Mouse (Mus musculus) midbrain, embryonic 16.5 days (tissue): Measurements from ENCODE around the gene Cdkn2b. TPM values are rescaled to one million over a fixed set of nuclear protein-coding genes. Genes with fewer than 3 reads are reported as not detected.

Experiments
- ATAC-seq: fragments of 200-750 bp; cut with Nextera tagmentation; 2 replicates; pipeline ENCODE4 v1.8.0; 2017; ENCODE audit warnings: moderate TSS enrichment
- H3K27ac ChIP-seq: fragments of 300-500 bp; sonication (generic); 2 replicates; pipeline ENCODE4 v1.5.1; 2014; ENCODE audit warnings: mild to moderate bottlenecking, low read length, mixed read lengths
- H3K27me3 ChIP-seq: fragments of 300-500 bp; sonication (generic); 2 replicates; pipeline ENCODE4 v1.6.1; 2014; ENCODE audit warnings: low read depth, low read length, mixed read lengths; ENCODE audit not compliant: control insufficient read depth, insufficient read depth
- H3K36me3 ChIP-seq: fragments of 300-500 bp; sonication (generic); 2 replicates; pipeline ENCODE4 v1.6.1; 2014; ENCODE audit warnings: mild to moderate bottlenecking, low read length, moderate library complexity, mixed read lengths; ENCODE audit not compliant: control insufficient read depth, insufficient read depth
- H3K4me1 ChIP-seq: fragments of 300-500 bp; sonication (generic); 2 replicates; pipeline ENCODE4 v1.6.1; 2014; ENCODE audit warnings: mild to moderate bottlenecking, low read length, mixed read lengths; ENCODE audit not compliant: control insufficient read depth, insufficient read depth
- H3K4me2 ChIP-seq: fragments of 300-500 bp; sonication (generic); 2 replicates; pipeline ENCODE4 v1.6.1; 2014; ENCODE audit warnings: mild to moderate bottlenecking, low read length, mixed read lengths
- H3K4me3 ChIP-seq: fragments of 300-500 bp; sonication (generic); 2 replicates; pipeline ENCODE4 v1.5.1; 2014; ENCODE audit warnings: low read depth, mild to moderate bottlenecking, low read length, moderate library complexity, mixed read lengths
- H3K9ac ChIP-seq: fragments of 300-500 bp; sonication (generic); 2 replicates; pipeline ENCODE4 v1.6.1; 2014; ENCODE audit warnings: low read depth, low read length, mixed read lengths
- H3K9me3 ChIP-seq: fragments of 300-500 bp; sonication (generic); replicated peaks from 2 replicates; pipeline ENCODE4 v1.6.1; 2014; ENCODE audit warnings: mild to moderate bottlenecking, low read length, mixed read lengths; ENCODE audit not compliant: control insufficient read depth, poor library complexity, severe bottlenecking
- WGBS: fragments of 180-500 bp; shearing (Covaris S2); extraction: QIAGEN DNeasy Blood & Tissue Kit; methylation state at CpG from one replicate; pipeline ENCODE4 v1.1.7; 2014; 5-methylcytosine and 5-hydroxymethylcytosine counted together
- polyA plus RNA-seq: library from polyadenylated mRNA; unstranded; fragments of >200 nt; fragmentation: Nextera tagmentation; extraction: Ambion mirVana; gene quantifications from 2 replicates; pipeline ENCODE4 v1.2.1, GENCODE M21; 2015

Cdkn2b gene
- polyA plus RNA-seq, 1 experiment from 2014 or later: 0.87 TPM

DNA sequence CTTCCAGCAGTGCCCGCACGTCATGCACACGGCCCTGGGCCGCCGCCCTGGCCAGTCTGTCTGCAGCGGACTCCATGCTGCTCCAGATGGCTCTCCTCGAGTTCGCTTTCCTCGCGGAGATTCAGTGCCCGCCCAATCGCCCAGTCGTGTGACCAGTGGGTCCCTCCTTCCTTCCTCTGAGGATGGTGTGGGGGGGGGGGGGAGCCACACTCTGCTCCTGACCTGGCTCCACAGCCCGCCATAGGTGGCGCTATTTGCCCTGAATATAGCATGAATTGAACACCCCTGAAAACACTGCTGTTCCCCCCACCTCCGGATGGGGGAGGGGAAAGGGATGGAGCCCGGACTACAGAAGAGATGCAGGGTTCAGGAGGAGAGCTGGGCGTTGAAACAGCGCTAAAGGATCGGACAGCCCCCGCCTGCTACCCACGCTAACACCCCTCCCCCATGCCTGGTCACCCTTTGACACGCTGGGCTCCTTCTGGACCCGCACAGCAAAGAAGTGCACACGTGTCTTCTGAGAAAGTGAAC, 28.7 kb downstream of the Cdkn2b start:
- WGBS: under 1% methylated on average over 23 of the region's 25 CpGs
- H3K36me3 ChIP-seq: no peaks in the 10 kb centered on the region
- no peaks in the 10 kb centered on the region for H3K4me1 ChIP-seq
- no peaks in the 10 kb centered on the region for H3K9me3 ChIP-seq
- no peak overlapping the region for H3K4me2 ChIP-seq
- H3K4me3 ChIP-seq: no peak overlapping the region
- H3K9ac ChIP-seq: no peak overlapping the region
- peaks cover 67% of the 10 kb centered on the region for H3K27me3 ChIP-seq
- peak; percentile 56 for ATAC-seq
- no peak overlapping the region for H3K27ac ChIP-seq

DNA sequence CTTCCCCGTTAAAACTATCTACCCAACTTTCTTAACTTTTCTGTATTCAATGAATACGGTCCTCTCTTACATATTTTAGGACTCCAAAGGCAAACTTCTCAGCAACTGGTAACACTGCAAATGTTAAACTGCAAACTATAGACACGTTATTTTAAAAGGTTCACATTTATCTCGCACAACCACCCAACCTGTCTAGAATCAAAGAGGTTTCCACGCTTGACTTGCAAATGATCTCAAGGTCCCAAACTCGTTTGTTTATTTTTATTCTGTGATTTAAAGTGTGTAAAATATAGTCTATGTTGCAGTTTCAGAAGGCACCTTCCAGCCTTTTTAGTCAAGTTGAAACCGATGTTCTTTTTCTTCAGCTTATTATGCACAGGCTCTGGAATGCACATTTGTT, 29.6 kb downstream of the Cdkn2b start:
- no peak overlapping the region for H3K4me2 ChIP-seq
- no peak overlapping the region for H3K9ac ChIP-seq
- no peaks in the 10 kb centered on the region for H3K36me3 ChIP-seq
- no peak overlapping the region for H3K27ac ChIP-seq
- no peak overlapping the region for H3K4me3 ChIP-seq
- H3K27me3 ChIP-seq: peaks cover 67% of the 10 kb centered on the region
- ATAC-seq: no peak
- H3K9me3 ChIP-seq: no peaks in the 10 kb centered on the region
- 3% methylated on average over 7 of the region's 7 CpGs for WGBS
- H3K4me1 ChIP-seq: no peaks in the 10 kb centered on the region

DNA sequence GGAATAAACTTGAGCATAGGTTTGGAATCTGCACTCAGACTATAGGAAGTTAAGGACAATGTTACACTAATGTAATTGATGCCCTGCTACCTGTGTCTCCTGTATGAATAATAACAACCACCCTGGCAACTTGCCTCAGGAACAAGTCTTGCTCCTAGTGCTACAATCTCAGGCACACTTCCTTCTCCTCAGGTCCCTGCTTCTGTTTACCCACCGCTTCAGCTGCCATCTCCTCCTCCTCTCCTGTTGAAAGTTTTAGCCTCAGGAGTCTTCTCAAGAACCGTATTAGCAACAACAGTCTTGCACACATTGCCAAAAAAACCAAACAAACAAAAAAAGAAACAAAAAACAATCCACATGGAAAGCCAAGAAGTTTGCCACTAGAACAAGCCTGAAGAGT, 31.2 kb downstream of the Cdkn2b start:
- H3K9ac ChIP-seq: no peak overlapping the region
- WGBS: 0% methylated on average over 2 of the region's 2 CpGs
- no peaks in the 10 kb centered on the region for H3K9me3 ChIP-seq
- H3K4me1 ChIP-seq: no peaks in the 10 kb centered on the region
- no peak overlapping the region for H3K4me3 ChIP-seq
- no peak for ATAC-seq
- peaks cover 72% of the 10 kb centered on the region for H3K27me3 ChIP-seq
- no peak overlapping the region for H3K4me2 ChIP-seq
- no peak overlapping the region for H3K27ac ChIP-seq
- H3K36me3 ChIP-seq: no peaks in the 10 kb centered on the region

- ATAC-seq: no peak
- no peak overlapping the region for H3K4me2 ChIP-seq
These were observed 33.4 kb downstream of the Cdkn2b start for GRCm38 (mm10) chr4:89277381-89277940.

DNA sequence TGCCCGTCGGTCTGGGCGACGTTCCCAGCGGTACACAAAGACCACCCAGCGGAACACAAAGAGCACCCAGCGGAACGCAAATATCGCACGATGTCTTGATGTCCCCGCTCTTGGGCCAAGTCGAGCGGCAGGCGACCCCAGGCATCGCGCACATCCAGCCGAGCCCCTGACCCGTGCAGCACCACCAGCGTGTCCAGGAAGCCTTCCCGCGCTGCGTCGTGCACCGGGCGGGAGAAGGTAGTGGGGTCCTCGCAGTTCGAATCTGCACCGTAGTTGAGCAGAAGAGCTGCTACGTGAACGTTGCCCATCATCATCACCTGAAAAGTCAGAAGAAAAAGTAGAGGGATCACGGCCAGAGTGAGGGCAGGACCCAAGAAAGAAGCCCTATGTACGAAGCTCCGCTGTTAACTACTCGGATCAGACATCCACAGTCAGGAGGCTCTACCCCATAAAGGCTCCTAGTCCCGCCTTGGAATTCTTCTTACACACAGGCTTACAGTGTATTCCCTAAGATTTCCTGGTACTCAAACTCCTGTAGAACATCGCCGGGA, 34.1 kb downstream of the Cdkn2b start:
- Histone ChIP-seq H3K9ac (no peak overlapping the region), H3K27me3 (peaks cover 76% of the 10 kb centered on the region), H3K9me3 (no peaks in the 10 kb centered on the region), H3K4me2 (no peak overlapping the region), H3K4me3 (no peak overlapping the region), H3K4me1 (no peaks in the 10 kb centered on the region), H3K27ac (no peak overlapping the region), H3K36me3 (no peaks in the 10 kb centered on the region)
- WGBS: under 1% methylated on average over 37 of the region's 37 CpGs
- no peak for ATAC-seq

More at GRCm38 (mm10) chr4:89277381-89277940, 33.4 kb downstream of the Cdkn2b start:
- H3K4me3 ChIP-seq: no peak overlapping the region
- H3K9ac ChIP-seq: no peak overlapping the region
- no peaks in the 10 kb centered on the region for H3K36me3 ChIP-seq
- WGBS: 3% methylated on average over 5 of the region's 5 CpGs
- no peaks in the 10 kb centered on the region for H3K4me1 ChIP-seq
- peaks cover 75% of the 10 kb centered on the region for H3K27me3 ChIP-seq
- H3K27ac ChIP-seq: no peak overlapping the region
- H3K9me3 ChIP-seq: no peaks in the 10 kb centered on the region

- Histone ChIP-seq H3K27me3 (peaks cover 78% of the 10 kb centered on the region), H3K36me3 (no peaks in the 10 kb centered on the region), H3K4me2 (no peak overlapping the region), H3K9ac (no peak overlapping the region), H3K4me3 (no peak overlapping the region), H3K27ac (no peak overlapping the region), H3K4me1 (no peaks in the 10 kb centered on the region), H3K9me3 (no peaks in the 10 kb centered on the region)
- 1% methylated on average over 25 of the region's 25 CpGs for WGBS
- no peak for ATAC-seq
These were observed 34.8 kb downstream of the Cdkn2b start for GRCm38 (mm10) chr4:89275811-89276584.

GRCm38 (mm10) chr4:89274829-89275548, 35.9 kb downstream of the Cdkn2b start:
- H3K4me3 ChIP-seq: no peak overlapping the region
- no peaks in the 10 kb centered on the region for H3K4me1 ChIP-seq
- H3K4me2 ChIP-seq: no peak overlapping the region
- peaks cover 82% of the 10 kb centered on the region for H3K27me3 ChIP-seq
- no peaks in the 10 kb centered on the region for H3K9me3 ChIP-seq
- H3K9ac ChIP-seq: no peak overlapping the region
- WGBS: under 1% methylated on average over 24 of the region's 24 CpGs
- H3K27ac ChIP-seq: no peak overlapping the region
- no peaks in the 10 kb centered on the region for H3K36me3 ChIP-seq
- ATAC-seq: 0 out of 2 replicates have a peak, but pooled peaks have one; percentile 36

DNA sequence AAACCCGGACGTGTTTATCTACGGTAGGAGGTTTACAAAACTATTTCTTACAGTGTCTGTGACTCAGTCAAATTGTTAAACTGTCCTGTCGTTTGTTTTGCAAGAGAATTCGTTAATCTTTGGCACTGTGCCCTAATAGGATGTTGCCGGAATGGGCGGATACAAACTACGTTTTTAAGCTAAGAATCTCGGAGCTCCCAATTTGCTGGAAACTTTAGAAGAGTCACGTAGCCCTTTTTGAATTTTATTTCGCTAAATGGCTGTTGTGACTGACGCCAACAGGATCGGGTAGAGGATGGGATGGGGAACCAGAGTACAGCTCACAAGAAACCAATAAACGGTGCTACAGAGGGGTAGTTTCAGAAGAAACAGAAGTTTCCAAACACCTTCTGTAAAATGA, 36.8 kb downstream of the Cdkn2b start:
- Histone ChIP-seq H3K4me2 (no peak overlapping the region), H3K4me3 (no peak overlapping the region), H3K36me3 (no peaks in the 10 kb centered on the region), H3K9me3 (no peaks in the 10 kb centered on the region), H3K4me1 (no peaks in the 10 kb centered on the region), H3K27me3 (peaks cover 75% of the 10 kb centered on the region), H3K9ac (no peak overlapping the region), H3K27ac (no peak overlapping the region)
- no peak for ATAC-seq
- 1% methylated on average over 14 of the region's 14 CpGs for WGBS
